Mouse (Mus musculus) gastrocnemius, postnatal 10 days (tissue): ENCODE data around the gene Srd5a1. TPM values are rescaled to one million over a fixed set of nuclear protein-coding genes. Genes with fewer than 3 reads are reported as not detected.
A peak's percentile ranks its signal among the peaks of the same experiment; 100 is the strongest.
"Not testable (repeated sequence)": the region's sequence is repeated elsewhere in the genome, so short reads cannot be mapped to it uniquely, and the experiment has no call there.

ENCODE experiments used
- DNase-seq: peaks from one replicate; pipeline ENCODE4 v3.0.0; 2021; ENCODE audit warnings: mixed read lengths
- total RNA-seq, 2 experiments: library from RNA; stranded (reverse); gene quantifications; 2 replicates each; pipeline ENCODE4 v1.2.3; 2021

The Srd5a1 gene
- total RNA-seq, 2 experiments from 2014 or later = 2.7 to 3.3 TPM

DNA sequence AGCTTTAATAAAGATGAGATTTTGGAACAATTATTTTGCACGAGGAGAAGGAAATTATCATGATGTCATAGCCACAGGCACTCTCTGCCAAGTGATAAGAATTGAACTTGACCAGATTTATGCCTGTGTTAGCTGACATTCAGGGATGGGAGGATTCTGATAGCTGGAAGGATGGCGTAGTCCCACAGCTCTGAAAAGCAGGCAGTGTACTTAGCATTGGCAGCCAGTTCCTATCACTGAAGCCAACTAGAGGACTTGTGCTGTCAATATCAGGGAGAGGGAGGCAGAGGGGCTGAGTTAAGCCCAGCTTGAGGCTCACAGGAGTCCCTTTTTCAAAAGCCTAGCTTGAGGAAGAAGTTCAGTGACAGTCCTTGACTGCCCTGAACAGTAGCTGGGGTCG, 13.3 kb upstream of the Srd5a1 start:
- DNase-seq = no peak

DNA sequence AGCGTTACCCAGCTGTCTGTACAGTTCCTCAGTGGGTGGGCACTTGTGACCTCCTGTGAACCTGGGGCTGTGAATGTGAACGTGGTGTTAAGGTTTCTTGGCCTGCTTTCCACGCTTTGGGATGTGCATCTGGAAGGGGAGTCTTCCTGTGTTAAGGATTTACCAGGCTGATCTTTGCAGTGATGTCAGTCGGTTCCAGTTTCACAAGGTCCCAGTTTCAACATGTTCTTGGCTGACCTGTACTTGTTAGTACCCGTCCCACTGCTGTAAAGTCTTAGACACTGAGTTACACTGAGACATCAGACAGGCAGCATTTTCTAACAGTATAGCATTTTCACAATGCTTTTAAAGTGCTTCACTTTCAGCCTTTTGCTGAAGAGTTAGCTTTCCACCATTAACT, 12.6 kb upstream of the Srd5a1 start:
- no peak for DNase-seq

DNA sequence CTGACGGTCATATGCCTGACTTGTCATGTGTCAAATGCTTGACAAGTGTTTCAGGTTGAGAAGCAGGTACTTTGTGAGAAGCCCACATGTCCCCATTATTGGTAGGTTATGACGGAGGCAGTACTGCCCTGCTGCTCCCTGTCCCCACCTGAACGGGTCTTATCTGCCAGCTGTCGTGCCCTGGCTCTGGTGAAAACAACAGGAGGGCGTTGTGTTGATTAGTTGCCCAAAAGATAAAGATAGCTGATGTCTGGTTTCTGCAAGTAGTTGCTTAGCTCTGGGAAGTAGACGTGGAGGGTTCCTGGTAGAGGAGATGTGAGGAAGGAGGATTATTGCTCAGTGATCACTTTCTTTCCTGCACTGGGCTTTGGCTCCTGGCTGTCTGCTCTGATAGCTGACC, 5.5 kb upstream of the Srd5a1 start:
- no peak for DNase-seq

DNA sequence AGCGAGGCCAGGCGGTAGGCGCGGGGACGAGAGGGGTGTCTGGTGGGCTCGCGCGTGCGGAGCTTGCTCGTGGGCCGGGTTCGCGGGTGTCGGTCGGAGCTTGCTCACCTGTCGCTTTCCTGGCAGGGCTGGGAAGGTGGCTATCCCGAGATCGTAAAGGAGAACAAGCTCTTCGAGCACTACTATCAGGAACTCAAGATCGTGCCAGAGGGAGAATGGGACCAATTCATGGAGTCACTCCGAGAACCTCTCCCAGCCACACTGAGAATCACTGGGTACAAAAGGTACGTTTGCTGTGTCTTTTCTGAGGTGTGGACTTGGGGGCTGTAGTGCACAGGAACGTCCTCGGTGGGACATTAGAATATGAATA, 918 bp upstream of the Srd5a1 start:
- no peak for DNase-seq

DNA sequence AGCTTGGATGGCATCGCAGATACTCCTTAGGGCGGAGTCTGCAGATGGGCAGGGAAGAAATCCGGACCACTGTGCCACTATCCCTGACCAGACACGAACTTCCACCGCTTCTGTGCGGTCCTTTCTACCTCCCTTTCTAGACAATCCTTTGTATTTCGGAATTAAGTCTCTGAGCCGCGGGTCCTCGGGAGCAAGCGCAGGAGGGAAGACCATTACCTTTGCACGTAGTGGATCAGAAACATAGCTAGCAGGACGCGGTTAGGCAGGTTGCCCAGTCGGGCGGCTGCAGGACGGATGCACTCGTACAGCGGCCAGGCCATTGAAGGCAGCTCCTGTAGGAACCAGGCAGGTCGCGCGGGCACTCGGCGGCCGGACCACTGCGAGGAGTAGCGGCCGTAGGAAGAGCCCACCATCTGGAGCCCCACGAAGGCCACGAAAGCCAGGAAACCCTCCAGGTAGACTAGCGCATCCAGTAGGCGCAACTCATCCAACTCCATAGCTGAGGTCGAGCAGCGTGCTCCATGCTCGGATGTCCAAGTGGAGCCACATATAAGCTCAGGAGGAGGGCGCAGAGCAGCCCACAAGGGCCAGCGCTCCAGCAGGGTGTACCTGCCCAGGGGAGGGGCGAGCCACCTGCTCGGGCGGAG, 368 bp downstream of the Srd5a1 start:
- DNase-seq = peak; percentile 53

DNA sequence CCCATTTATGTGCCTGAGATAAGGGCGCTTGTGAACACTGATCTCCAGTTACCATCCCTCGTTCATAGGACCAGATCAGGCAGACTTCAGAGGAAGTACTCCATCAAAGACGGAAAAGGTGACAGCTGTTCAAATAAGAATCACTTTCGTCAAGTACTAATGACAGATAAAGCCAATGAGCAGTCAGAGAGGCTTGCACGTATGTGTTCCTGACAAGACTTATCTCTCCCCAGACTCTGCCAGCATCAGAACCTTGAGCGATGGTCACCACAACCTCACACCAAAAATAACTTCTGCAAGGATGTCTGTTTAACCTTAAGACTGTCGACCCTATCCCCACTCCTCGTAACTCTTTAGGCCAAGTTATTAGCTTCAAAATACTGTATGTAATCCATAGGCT, 2.5 kb downstream of the Srd5a1 start:
- no peak for DNase-seq

DNA sequence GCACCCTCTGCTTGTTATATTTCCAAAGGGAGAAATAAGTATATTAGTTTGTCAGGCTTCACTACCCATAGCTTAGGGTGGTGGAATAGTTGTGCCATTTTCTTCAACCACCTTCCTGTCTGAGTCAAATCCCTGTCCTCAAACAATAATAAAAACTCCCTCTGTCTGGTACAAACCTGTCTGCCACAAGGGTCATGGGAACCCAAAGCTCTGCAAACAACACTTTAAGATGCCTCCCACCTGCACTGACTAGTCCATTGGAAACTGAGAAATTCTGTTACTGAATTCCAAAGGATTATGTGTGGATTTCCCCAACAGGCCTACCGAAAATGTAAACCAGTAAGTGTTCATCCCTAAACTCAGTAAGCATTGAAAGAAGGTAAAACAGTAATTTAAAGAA, 6.6 kb downstream of the Srd5a1 start:
- no peak for DNase-seq

DNA sequence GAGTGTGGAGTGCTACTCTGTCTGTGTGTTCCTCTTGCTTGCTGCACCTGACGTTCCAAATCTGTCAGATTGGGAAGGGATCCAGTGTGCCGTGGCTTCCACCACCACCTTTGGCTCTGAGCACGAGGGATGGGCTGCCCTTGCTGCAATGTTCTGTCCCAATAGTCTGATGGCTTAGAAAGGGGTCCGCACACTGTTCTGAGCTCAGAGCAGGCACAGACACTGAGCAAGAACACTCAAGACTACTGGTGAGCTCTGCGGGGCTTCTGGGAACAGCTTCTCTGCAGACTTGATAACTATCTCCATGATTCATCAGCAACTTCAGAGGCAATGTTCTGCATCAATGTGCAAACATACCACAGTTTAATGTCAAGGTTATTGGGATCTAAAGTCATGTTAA, 9.9 kb downstream of the Srd5a1 start:
- DNase-seq = no peak

DNA sequence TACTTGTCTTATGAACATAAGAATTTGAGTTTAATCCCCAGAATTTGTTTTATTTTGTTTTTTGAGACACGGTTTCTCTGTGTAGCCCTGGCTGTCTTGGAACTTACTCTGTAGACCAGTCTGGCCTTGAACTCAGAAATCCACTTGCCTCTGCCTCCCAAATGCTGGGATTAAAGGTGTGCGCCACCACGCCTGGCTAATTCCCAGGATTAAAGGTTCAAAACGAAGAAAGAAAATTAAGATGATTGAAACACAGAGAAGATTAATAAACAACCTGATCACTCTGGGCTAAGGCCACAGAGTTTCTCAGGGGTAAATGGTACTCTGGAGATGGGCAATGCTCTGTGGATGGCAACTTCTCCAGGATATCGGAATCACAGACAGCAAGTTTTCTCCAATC, 10.4 kb downstream of the Srd5a1 start:
- DNase-seq = not testable (repeated sequence)

DNA sequence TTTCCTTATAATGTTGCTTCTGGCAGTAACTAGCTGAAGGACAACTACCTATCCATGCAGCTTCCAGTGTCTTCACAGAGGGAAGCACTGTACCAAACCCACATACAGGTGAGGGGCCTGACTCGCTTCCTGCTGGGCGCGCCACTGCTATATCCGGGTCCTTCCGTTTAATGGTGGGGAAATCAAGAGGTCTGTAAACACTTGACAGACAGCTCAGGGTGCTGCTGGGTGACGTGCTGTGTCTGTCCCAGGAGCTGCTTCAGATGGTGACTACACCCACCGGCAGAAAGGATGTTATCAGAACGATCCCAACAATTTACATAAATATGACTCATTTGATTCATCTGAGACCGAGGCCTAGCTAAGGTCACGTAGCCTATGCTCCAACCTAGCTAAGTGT, 12.4 kb downstream of the Srd5a1 start:
- no peak for DNase-seq

DNA sequence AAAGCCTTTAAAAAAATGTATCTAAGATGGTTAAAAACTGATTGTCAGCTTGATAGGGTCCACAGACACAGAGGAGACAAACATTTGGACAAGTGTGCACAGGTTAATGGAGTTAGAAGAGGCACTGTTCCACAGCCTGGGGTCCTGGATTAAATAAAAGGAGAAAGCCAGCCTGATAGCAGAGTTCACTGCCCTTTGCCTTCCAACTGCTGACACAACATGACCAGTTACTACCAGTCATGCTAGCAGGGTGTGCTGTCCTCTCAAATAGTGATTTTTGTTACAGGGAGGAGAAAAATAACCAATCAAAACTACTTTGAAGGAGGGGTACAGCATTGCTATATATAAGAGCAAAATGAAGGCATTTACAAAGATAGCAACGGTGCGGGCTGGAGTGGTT, 14.7 kb downstream of the Srd5a1 start:
- DNase-seq = no peak

DNA sequence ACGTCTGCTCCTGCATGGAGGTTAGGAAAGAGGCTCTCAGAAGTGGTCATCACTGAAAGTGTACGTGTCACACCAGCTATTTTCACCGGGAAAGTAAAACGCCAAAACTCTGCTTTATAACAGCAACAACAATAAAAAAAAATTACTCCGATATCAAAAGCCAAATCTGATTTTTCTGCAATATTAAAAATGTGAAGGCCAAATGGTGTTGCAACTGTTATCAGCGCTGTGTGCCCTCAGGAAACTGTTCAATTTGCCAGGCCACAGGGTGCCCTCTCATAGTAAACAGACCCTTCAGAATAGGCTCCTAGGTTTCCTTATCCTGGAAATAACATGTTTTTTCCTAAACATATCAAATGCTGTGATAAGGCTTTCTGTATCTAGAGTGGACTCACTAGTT, 15.3 kb downstream of the Srd5a1 start:
- DNase-seq = no peak

DNA sequence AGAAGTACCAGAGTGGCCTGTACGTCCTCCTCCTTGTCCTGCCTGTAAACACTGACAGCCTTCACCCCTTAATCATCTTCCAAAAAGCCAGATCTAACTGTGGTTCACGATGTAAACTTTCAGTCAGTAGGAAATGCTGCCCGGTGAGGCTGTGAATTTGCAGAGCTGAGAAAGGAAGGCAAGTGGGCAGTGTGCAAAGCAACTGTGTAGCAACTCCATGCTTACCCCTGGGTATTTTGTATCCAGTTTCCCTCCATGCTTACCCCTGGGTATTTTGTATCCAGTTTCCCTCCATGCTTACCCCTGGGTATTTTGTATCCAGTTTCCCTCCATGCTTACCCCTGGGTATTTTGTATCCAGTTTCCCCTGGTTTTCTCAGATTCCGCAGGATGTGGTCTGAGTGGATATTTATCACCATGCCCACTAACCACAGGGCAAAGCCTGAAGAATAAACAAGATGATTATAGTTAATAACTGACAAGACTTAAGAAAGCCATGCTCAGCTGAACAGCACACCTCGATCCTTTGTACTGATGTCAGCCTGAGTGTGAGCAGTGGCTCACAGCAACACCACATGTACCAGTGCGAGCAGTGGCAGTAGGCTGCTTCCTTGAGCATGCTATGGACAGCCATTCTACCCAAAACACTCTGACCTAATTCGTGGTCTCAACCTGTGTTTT, 16.5 kb downstream of the Srd5a1 start:
- DNase-seq = no peak

DNA sequence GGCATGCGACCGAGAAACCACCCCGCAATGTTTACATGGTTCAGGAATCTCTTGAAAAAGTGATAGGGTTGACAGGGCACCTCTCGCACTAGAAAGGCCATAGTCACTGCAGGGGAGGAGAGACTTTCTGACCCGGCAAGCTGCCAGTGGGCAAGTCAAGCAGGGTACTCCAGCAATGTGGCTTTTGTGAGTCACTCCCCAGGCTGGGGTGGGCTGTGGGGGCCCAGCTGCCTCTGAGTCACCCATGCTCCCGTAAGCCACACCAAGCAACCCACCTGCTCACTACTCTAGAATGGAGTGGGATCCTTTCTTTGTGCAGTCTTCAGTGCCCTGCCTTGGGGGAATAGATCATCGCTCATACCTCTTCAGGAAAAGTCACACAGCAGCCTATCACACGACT, 17.8 kb downstream of the Srd5a1 start:
- no peak for DNase-seq

DNA sequence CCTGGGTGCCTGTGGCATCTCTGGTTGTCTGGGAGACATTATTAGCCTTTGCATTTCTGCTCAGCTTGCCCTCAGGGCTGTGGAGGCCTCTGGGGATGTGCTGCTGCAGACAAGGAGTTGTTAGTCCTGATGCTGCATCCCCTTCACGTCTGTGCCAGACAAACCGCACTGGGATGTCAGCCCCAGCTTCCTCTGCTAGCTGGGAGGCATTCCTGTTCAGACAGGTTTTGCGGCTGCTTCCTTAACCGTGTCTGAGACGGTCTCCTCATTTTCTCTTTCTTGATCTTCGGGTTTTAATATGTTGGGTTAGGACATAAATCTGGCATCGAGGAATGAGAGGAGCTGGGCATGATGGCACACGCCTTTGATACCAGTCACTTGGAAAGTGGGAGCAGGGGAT, 19.0 kb downstream of the Srd5a1 start:
- no peak for DNase-seq

DNA sequence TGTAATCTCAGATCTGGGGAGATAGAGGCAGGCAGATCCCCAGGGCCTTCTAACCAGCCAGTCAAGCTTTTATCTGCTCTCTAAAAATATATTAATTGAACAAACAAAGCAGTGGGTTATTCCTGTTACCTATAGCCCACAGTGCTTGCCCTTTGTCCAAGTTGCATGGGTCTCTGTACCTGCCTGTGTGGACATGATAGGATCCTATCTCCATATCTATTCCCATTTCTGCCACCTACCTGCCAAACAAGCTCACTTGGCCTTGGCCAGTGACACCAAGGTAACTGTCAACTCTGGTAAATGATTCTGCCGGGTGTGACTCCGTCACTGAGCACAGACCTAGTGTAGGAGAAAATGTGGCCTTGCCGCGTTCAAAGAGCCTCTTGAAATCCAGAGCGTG, 19.9 kb downstream of the Srd5a1 start:
- no peak for DNase-seq

DNA sequence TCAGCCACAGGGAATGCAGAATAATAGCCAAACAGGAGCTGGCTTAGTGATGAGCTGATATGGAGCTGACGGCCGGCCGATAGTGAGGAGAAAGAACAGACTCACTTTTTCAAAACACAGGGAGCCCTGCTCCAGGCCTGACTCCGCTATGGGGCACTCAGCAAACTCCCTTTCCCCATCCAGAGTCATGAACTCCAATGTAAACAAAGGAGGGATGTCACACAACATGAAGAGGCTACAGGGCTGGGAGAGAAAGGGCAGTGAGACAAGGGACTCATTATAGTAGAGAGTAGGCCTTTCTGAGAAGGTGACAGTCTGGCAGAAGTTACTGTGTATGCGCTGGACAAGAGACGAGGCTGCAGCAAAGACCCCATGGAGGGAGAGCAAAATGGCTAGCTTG, 23.0 kb downstream of the Srd5a1 start:
- DNase-seq = no peak

DNA sequence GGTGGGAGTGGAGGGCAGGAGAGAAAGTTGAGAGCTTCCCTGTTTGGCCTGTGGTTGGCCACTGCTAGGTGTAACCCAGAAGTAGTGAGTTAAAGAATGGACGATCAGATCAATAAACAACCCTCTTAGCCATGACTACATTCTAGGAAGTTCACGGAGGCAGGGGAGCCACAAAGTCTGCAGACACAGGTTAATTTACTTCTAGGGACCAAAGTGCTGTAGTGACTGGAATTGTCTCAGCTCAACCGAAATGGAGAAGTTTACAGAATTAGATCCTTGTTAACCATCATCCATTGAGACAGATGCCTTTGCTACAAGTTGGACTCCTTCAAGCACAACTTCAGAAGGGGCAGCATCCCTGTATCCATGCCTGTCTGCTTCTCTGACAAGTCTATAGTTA, 23.4 kb downstream of the Srd5a1 start:
- DNase-seq = no peak

DNA sequence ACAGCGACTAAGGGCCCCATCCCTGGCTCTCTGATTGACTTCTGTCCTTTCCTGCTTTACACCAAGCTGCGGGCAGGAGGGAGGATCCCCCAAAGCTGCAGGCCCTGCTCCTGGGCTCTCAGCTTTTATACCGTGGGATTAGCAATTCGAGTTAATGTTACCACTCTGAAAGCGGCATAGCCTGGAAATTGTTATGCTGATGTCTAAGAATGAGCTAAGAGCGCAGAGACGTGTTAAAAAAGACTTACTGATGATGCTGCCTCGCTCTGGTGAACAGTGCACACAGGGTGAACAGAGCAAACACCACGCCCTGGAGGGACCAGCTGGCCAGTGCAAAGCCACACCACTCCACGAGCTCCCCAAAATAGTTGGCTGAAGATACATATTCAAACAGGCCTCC, 24.9 kb downstream of the Srd5a1 start:
- DNase-seq = no peak

DNA sequence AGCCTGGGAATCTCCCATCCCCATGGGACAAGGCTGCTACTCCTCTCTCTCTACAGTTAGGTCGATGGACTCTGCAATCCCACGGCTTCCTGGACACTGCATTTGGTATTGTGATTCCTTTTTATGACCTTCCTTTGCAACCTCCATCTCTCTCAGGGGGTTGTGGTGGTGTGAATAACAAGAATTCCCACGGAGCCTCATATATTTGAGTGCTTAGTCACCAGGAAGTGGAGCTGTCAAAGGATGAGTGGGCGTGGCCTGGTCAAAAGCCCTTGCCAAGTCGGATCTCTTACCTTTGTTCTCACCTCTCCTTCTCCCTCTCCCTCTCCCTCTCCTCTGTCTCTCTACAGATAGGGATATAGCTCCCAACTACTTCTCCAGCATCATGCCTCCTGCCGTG, 25.4 kb downstream of the Srd5a1 start:
- no peak for DNase-seq

DNA sequence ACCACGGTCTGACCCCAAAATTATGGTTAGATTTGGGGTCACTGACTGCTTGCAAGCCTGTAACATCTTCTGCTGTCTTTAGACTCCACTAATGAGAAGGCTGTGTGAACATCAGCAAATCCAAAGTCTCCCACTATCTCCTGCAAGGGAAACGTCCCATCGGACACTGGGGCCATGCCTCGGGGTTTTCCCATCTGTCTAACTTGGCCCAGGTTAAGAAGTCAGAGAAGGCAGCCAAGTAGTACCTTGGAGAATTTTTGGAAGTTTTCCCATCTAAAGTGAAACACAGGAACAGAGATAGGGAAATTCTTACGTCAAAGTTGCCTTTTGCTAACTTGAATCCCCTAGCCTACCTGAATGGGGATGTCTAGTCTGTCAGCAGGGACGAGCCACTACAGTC, 27.7 kb downstream of the Srd5a1 start:
- DNase-seq = no peak

DNA sequence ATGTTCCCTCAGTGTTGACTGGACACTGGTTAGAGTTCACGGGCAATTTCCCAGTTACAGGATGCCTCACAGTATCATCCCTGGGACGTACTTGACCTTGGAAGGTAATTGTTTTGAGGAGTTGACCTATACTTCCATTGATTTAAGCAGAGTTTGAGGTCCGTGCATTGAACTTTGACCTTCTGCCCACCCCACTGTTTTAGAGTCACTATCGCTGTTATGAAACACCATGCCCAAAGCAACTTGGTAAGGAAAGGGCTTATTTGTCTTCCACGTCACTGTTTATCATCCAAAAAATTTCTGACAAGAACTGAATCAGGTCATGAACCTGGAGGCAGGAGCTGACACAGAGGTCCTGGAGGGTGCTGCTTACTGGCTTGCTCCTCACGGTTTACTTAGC, 28.8 kb downstream of the Srd5a1 start:
- DNase-seq = no peak

DNA sequence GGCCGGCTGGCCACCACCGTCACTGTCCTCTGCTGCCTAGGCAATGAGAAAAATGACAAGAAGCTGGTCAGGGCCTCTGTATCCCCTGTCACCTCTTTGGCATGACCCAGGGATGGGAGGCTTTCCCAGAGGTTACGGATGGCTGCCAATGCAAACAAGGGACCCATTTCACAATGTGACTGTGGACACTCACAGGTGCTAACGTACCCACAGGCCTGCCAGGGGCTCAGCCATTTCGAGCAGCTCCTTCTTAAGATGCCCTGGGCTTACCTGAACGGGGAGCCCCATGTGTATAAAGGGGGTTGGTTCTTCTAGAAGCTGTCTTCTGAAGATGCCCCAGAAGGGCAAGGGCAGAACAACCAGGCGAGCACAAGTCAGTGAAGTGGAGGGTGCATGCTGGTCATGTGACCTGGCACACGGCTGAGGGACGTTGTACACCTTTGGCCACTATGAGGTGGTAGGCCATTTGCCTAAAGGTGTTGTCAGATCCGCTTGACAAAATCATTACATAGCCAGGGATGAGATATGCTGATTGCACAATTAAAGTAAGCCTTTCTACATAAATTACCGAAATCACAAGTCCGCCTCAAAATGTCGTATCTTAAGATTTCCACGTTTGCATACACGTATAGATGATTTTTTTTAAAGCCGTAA, 33.9 kb downstream of the Srd5a1 start:
- no peak for DNase-seq

DNA sequence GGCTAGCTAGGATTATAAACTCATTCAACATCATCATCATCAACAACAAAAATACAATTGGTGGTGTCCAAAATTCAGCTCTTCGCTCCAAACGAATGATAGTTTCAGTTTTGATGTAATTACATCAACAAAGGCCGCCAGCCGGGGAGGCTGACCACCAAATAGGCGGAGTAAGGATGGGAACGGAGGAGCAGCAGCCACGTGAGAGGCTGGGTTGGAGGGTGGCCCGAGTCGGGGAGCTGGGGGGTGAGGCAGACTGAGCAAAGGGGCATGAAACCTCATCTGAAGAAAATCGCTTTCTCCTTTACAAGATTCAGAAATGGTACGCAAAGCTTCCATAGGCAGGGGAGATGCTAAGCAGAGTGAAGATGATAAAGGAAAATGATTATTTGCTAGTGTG, 34.6 kb downstream of the Srd5a1 start:
- DNase-seq = peak; percentile 29
